Mouse (Mus musculus) stomach, postnatal 0 days (tissue): ENCODE measurements at regions not wholly inside any gene's neighbourhood (a gene's known extent, or its start where the extent isn't known, plus 50 kb on each side); places are given as distances from the start of the nearest gene placed in this dataset.

Experiments
- CTCF ChIP-seq: IDR thresholded peaks from 2 replicates; pipeline ENCODE4 v1.5.1; 2016; ENCODE audit warnings: antibody characterized with exemption, low read depth, mild to moderate bottlenecking, moderate library complexity
- EP300 ChIP-seq: optimal IDR thresholded peaks from 2 replicates; pipeline ENCODE3; 2016; ENCODE audit warnings: antibody characterized with exemption

DNA sequence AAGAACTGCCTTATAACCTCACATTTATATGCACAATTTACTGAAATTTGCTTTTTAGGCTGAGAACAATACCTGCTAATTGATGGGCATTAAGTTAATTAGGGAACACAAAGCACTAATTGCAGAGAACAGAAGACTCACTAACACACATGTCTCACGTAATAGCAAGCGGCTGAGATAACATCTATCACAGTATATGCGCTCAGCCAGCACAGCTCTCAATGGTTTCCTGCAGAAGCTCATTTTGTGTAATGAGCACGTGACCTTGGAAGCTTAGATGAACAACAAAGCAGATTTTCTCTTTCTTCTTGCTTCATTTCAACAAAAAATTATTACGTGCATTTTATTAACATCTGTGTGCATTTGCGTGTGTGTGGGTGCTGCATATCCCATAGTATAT lies 111.2 kb upstream of the Adgrl3 start:
- TF ChIP-seq CTCF (no peak), EP300 (no peak)
